Mouse (Mus musculus) heart, postnatal 0 days (tissue): Measurements from ENCODE around the gene Epha4. TPM values are rescaled to one million over a fixed set of nuclear protein-coding genes. Genes with fewer than 3 reads are reported as not detected.
A peak's percentile ranks its signal among the peaks of the same experiment; 100 is the strongest.

Experiments used
- ATAC-seq: fragments of 200-750 bp; cut with Nextera tagmentation; 2 replicates; pipeline ENCODE4 v1.8.0; 2017; ENCODE audit warnings: low read depth, moderate number of reproducible peaks, moderate library complexity; ENCODE audit not compliant: insufficient read depth
- DNase-seq: peaks from one replicate; pipeline ENCODE4 v3.0.0-alpha.2; 2016; ENCODE audit warnings: low spot score
- H3K27ac ChIP-seq: fragments of 300-500 bp; sonication (generic); 2 replicates; pipeline ENCODE4 v1.5.1; 2014; ENCODE audit warnings: low read depth, mild to moderate bottlenecking
- H3K27me3 ChIP-seq: fragments of 300-500 bp; sonication (generic); 2 replicates; pipeline ENCODE4 v1.6.1; 2014; ENCODE audit warnings: low read length, mixed read lengths; ENCODE audit not compliant: control insufficient read depth, insufficient read depth
- H3K36me3 ChIP-seq: fragments of 300-500 bp; sonication (generic); replicated peaks from 2 replicates; pipeline ENCODE4 v1.6.1; 2014; ENCODE audit warnings: low read length, mixed read lengths; ENCODE audit not compliant: control insufficient read depth, insufficient read depth
- H3K4me1 ChIP-seq: fragments of 300-500 bp; sonication (generic); 2 replicates; pipeline ENCODE4 v1.6.1; 2014; ENCODE audit warnings: antibody characterized with exemption; ENCODE audit not compliant: control insufficient read depth, insufficient read depth
- H3K4me2 ChIP-seq: fragments of 300-500 bp; sonication (generic); 2 replicates; pipeline ENCODE4 v1.6.1; 2014; ENCODE audit warnings: low read depth, mild to moderate bottlenecking, low read length, moderate library complexity
- H3K4me3 ChIP-seq: fragments of 300-500 bp; sonication (generic); 2 replicates; pipeline ENCODE4 v1.5.1; 2014; ENCODE audit warnings: low read depth, low read length
- H3K9ac ChIP-seq: fragments of 300-500 bp; sonication (generic); replicated peaks from 2 replicates; pipeline ENCODE4 v1.6.1; 2014; ENCODE audit warnings: low read depth, low read length, mixed read lengths
- H3K9me3 ChIP-seq: fragments of 300-500 bp; sonication (generic); replicated peaks from 2 replicates; pipeline ENCODE4 v1.6.1; 2016; ENCODE audit warnings: low read length; ENCODE audit not compliant: control insufficient read depth
- CTCF ChIP-seq: IDR thresholded peaks from 2 replicates; pipeline ENCODE4 v1.5.1; 2016; ENCODE audit warnings: antibody characterized with exemption, control low read depth, low read depth
- EP300 ChIP-seq: IDR thresholded peaks from 2 replicates; pipeline ENCODE4 v1.6.1; 2016; ENCODE audit warnings: antibody characterized with exemption, low read depth
- WGBS: fragments of 180-500 bp; shearing (Covaris S2); extraction: QIAGEN DNeasy Blood & Tissue Kit; methylation state at CpG from one replicate; pipeline ENCODE4 v1.1.7; 2014; 5-methylcytosine and 5-hydroxymethylcytosine counted together
- polyA plus RNA-seq: library from polyadenylated mRNA; unstranded; fragments of >200 nt; fragmentation: Nextera tagmentation; extraction: Ambion mirVana; gene quantifications from 2 replicates; pipeline ENCODE4 v1.2.1, GENCODE M21; 2015
- total RNA-seq: library from RNA; depleted of rRNA; stranded (reverse); fragments of >200 nt; gene quantifications from 2 replicates; pipeline ENCODE4 v1.2.3, GENCODE M21; 2014; ENCODE audit warnings: low replicate concordance

The Epha4 gene
- total and polyA plus RNA-seq, 2 experiments from 2014 or later: 8.5 to 20.3 TPM

- WGBS: 84% methylated on average over 10 of the region's 10 CpGs
- H3K27me3 ChIP-seq: 0 out of 2 replicates have a peak, but pooled peaks cover 5% of the 10 kb centered on the region
- no peak overlapping the region for H3K9ac ChIP-seq
- TF ChIP-seq EP300 (no peak), CTCF (no peak)
- H3K4me2 ChIP-seq: peak overlapping the region; percentile 86; the same call in 1 of the 2 replicates
- H3K4me3 ChIP-seq: peak overlapping the region; percentile 78; the same call in 1 of the 2 replicates
- H3K9me3 ChIP-seq: no peaks in the 10 kb centered on the region
- no peak overlapping the region for H3K27ac ChIP-seq
- peaks cover 5% of the 10 kb centered on the region; the same call in 1 of the 2 replicates for H3K36me3 ChIP-seq
- no peak for ATAC-seq
- peaks cover 11% of the 10 kb centered on the region; the same call in 1 of the 2 replicates for H3K4me1 ChIP-seq
- no peak for DNase-seq
These were observed 3.4 kb downstream of the Epha4 start for GRCm38 (mm10) chr1:77511372-77512058.

GRCm38 (mm10) chr1:77510623-77511022 lies 4.3 kb downstream of the Epha4 start:
- H3K4me3 ChIP-seq: no peak overlapping the region

GRCm38 (mm10) chr1:77506856-77507200 lies 8.1 kb downstream of the Epha4 start:
- WGBS: 91% methylated on average over 18 of the region's 18 CpGs
- no peak overlapping the region for H3K4me3 ChIP-seq
- TF ChIP-seq CTCF (no peak), EP300 (no peak)
- H3K9me3 ChIP-seq: no peaks in the 10 kb centered on the region
- peaks cover 8% of the 10 kb centered on the region; the same call in 1 of the 2 replicates for H3K36me3 ChIP-seq
- H3K4me2 ChIP-seq: no peak overlapping the region
- no peaks in the 10 kb centered on the region for H3K27me3 ChIP-seq
- H3K9ac ChIP-seq: no peak overlapping the region
- no peak overlapping the region for H3K27ac ChIP-seq
- 0 out of 2 replicates have a peak, but pooled peaks cover 7% of the 10 kb centered on the region for H3K4me1 ChIP-seq
- DNase-seq (no peak), ATAC-seq (no peak)

More at GRCm38 (mm10) chr1:77510623-77511022, 4.3 kb downstream of the Epha4 start:
- no peaks in the 10 kb centered on the region for H3K27me3 ChIP-seq
- H3K9me3 ChIP-seq: no peaks in the 10 kb centered on the region
- H3K4me2 ChIP-seq: no peak overlapping the region
- H3K36me3 ChIP-seq: peaks cover 8% of the 10 kb centered on the region; the same call in 1 of the 2 replicates
- ATAC-seq (no peak), DNase-seq (no peak)
- H3K9ac ChIP-seq: no peak overlapping the region
- WGBS: 66% methylated on average over 5 of the region's 5 CpGs
- H3K4me1 ChIP-seq: peaks cover 7% of the 10 kb centered on the region; the same call in 1 of the 2 replicates
- H3K27ac ChIP-seq: no peak overlapping the region
- TF ChIP-seq CTCF: no peak
- no peak for TF ChIP-seq EP300

GRCm38 (mm10) chr1:77506038-77506855 lies 8.6 kb downstream of the Epha4 start:
- H3K9me3 ChIP-seq: no peaks in the 10 kb centered on the region
- no peak overlapping the region for H3K27ac ChIP-seq
- H3K36me3 ChIP-seq: peaks cover 8% of the 10 kb centered on the region; the same call in 1 of the 2 replicates
- no peak for DNase-seq
- no peak overlapping the region for H3K9ac ChIP-seq
- no peak for TF ChIP-seq EP300
- no peak for TF ChIP-seq CTCF
- no peaks in the 10 kb centered on the region for H3K27me3 ChIP-seq
- H3K4me2 ChIP-seq: no peak overlapping the region
- no peak for ATAC-seq
- no peak overlapping the region for H3K4me3 ChIP-seq
- H3K4me1 ChIP-seq: 0 out of 2 replicates have a peak, but pooled peaks cover 7% of the 10 kb centered on the region
- 78% methylated on average over 21 of the region's 21 CpGs for WGBS

GRCm38 (mm10) chr1:77505263-77505662 lies 9.6 kb downstream of the Epha4 start:
- no peaks in the 10 kb centered on the region for H3K9me3 ChIP-seq
- ATAC-seq: no peak
- H3K9ac ChIP-seq: no peak overlapping the region
- H3K4me1 ChIP-seq: 0 out of 2 replicates have a peak, but pooled peaks cover 7% of the 10 kb centered on the region
- no peak for DNase-seq
- H3K27ac ChIP-seq: no peak overlapping the region
- H3K4me3 ChIP-seq: no peak overlapping the region
- TF ChIP-seq CTCF (no peak), EP300 (no peak)
- peaks cover 8% of the 10 kb centered on the region; the same call in 1 of the 2 replicates for H3K36me3 ChIP-seq
- 50% methylated on average over 8 of the region's 8 CpGs for WGBS
- H3K27me3 ChIP-seq: no peaks in the 10 kb centered on the region
- no peak overlapping the region for H3K4me2 ChIP-seq
